Mouse (Mus musculus) neural tube, embryonic 13.5 days (tissue): Measurements from ENCODE around the gene Bbx. TPM values are rescaled to one million over a fixed set of nuclear protein-coding genes. Genes with fewer than 3 reads are reported as not detected.

Experiments
- ATAC-seq: fragments of 200-750 bp; cut with Nextera tagmentation; 2 replicates; pipeline ENCODE4 v1.8.0; 2017; ENCODE audit warnings: low read depth, mild to moderate bottlenecking, moderate TSS enrichment, moderate library complexity
- H3K27ac ChIP-seq: fragments of 300-500 bp; sonication (generic); replicated peaks from 2 replicates; pipeline ENCODE4 v1.5.1; 2015; ENCODE audit warnings: moderate library complexity, mild to moderate bottlenecking, inconsistent platforms
- H3K27me3 ChIP-seq: fragments of 300-500 bp; sonication (generic); 2 replicates; pipeline ENCODE4 v1.6.1; 2015; ENCODE audit warnings: mild to moderate bottlenecking, inconsistent platforms
- H3K36me3 ChIP-seq: fragments of 300-500 bp; sonication (generic); 2 replicates; pipeline ENCODE4 v1.6.1; 2015; ENCODE audit warnings: mild to moderate bottlenecking, inconsistent platforms
- H3K4me1 ChIP-seq: fragments of 300-500 bp; sonication (generic); replicated peaks from 2 replicates; pipeline ENCODE4 v1.6.1; 2015; ENCODE audit warnings: inconsistent platforms
- H3K4me2 ChIP-seq: fragments of 300-500 bp; sonication (generic); 2 replicates; pipeline ENCODE4 v1.6.1; 2015; ENCODE audit warnings: inconsistent platforms, mild to moderate bottlenecking, moderate library complexity
- H3K4me3 ChIP-seq: fragments of 300-500 bp; sonication (generic); 2 replicates; pipeline ENCODE4 v1.5.1; 2015; ENCODE audit warnings: mild to moderate bottlenecking, inconsistent platforms
- H3K9ac ChIP-seq: fragments of 300-500 bp; sonication (generic); 2 replicates; pipeline ENCODE4 v1.6.1; 2015; ENCODE audit warnings: moderate library complexity, mild to moderate bottlenecking, inconsistent platforms
- H3K9me3 ChIP-seq: fragments of 300-500 bp; sonication (generic); 2 replicates; pipeline ENCODE4 v1.6.1; 2016; ENCODE audit warnings: inconsistent platforms
- WGBS: fragments of 180-500 bp; shearing (Covaris S2); methylation state at CpG from one replicate; pipeline ENCODE4 v1.1.7; 2015; 5-methylcytosine and 5-hydroxymethylcytosine counted together
- polyA plus RNA-seq: library from polyadenylated mRNA; unstranded; fragments of >200 nt; fragmentation: Nextera tagmentation; extraction: Ambion mirVana; gene quantifications from 2 replicates; pipeline ENCODE4 v1.2.1, GENCODE M21; 2015

Bbx gene
- polyA plus RNA-seq, 1 experiment from 2014 or later = 21.2 TPM

DNA sequence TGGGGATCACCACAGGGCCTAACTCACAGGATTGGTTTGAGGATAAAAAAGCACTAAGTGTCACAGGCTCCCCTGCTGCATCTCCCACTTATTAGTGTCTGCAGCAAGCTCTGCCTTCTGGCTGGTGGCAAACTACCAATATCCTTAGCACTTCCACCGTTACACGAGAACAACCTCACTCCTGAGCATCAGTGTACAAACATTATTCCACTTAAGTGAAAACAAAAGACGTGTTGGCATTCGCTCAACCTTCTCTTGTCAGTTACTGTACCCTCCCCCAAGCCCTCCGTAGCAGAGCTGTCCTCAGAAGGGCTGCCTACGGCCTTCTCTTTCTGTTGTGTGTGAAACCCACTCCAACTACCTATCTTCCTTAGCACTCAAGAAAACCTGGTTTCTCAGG lies 221.0 kb downstream of the Bbx start:
- H3K36me3 ChIP-seq = 0 out of 2 replicates have a peak, but pooled peaks cover 4% of the 10 kb centered on the region
- no peaks in the 10 kb centered on the region for H3K27me3 ChIP-seq
- H3K4me3 ChIP-seq = no peak overlapping the region
- 78% methylated on average over 6 of the region's 6 CpGs for WGBS
- H3K9me3 ChIP-seq = no peaks in the 10 kb centered on the region
- no peak overlapping the region for H3K9ac ChIP-seq
- no peak overlapping the region for H3K27ac ChIP-seq
- H3K4me1 ChIP-seq = peaks cover 4% of the 10 kb centered on the region; the same call in 1 of the 2 replicates
- ATAC-seq = no peak
- no peak overlapping the region for H3K4me2 ChIP-seq

DNA sequence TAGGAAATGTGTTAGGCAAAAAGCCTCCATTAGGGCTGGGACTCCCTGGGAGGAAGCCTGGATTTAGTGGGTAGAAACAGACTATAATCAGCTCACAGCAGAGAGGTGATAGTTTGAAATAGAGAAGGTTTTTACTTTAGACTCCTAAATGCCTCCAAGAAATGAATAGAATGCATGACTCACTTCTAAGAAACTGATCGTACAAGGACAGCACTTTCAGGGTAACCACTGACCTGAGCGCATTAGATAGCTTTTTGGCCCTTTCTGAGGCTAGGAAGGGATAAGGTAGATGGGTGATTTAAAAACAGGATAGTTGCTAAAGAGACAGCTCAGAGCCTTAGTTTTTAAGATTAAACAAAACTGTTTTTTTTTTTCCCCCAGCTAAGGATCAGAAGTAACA lies 221.4 kb downstream of the Bbx start:
- H3K27ac ChIP-seq = no peak overlapping the region
- H3K9ac ChIP-seq = no peak overlapping the region
- 87% methylated on average over 2 of the region's 2 CpGs for WGBS
- H3K4me3 ChIP-seq = no peak overlapping the region
- H3K9me3 ChIP-seq = no peaks in the 10 kb centered on the region
- no peak overlapping the region for H3K4me2 ChIP-seq
- ATAC-seq = no peak
- no peaks in the 10 kb centered on the region for H3K27me3 ChIP-seq
- 0 out of 2 replicates have a peak, but pooled peaks cover 4% of the 10 kb centered on the region for H3K36me3 ChIP-seq
- peaks cover 9% of the 10 kb centered on the region; the same call in 1 of the 2 replicates for H3K4me1 ChIP-seq

GRCm38 (mm10) chr16:50204944-50205343 lies 227.2 kb downstream of the Bbx start:
- H3K4me1 ChIP-seq = peaks cover 13% of the 10 kb centered on the region; the same call in 1 of the 2 replicates
- H3K9ac ChIP-seq = no peak overlapping the region
- H3K4me2 ChIP-seq = no peak overlapping the region
- no peaks in the 10 kb centered on the region for H3K27me3 ChIP-seq
- H3K36me3 ChIP-seq = peaks cover 12% of the 10 kb centered on the region
- 89% methylated on average over 3 of the region's 3 CpGs for WGBS
- no peak overlapping the region for H3K27ac ChIP-seq
- H3K9me3 ChIP-seq = no peaks in the 10 kb centered on the region
- no peak for ATAC-seq
- no peak overlapping the region for H3K4me3 ChIP-seq

DNA sequence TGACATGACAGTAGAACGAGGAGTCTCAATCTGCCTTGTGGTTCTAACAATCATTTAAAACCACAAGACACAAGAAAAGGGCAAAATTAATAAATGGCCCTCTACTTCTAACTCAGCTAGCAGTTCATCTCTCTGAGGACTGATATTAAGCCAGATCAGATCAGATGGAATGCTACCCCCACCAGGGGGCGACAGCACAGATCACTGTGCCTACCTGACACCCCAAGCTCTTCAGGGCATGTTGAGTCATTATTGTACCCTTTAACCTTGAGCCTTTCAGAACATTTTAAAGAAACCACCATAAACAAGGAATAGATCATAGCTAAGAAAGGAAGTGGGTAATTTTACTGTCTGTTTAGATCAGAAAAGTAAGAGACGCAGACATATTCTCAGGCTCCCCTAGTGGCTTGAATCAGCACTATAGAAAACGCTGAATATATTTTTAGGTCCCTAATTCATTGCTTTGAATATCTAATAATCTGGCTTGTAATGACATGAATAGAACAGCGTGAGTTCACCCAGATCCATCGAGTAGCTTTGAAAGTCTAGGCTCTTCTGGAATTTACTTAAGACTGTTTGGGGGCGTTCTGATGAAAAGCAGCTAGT lies 230.5 kb downstream of the Bbx start:
- no peaks in the 10 kb centered on the region for H3K27me3 ChIP-seq
- ATAC-seq = no peak
- H3K27ac ChIP-seq = no peak overlapping the region
- no peak overlapping the region for H3K9ac ChIP-seq
- peaks cover 16% of the 10 kb centered on the region for H3K36me3 ChIP-seq
- no peak overlapping the region for H3K4me2 ChIP-seq
- no peak overlapping the region for H3K4me3 ChIP-seq
- WGBS = 83% methylated on average over 7 of the region's 7 CpGs
- H3K4me1 ChIP-seq = peaks cover 13% of the 10 kb centered on the region; the same call in 1 of the 2 replicates
- no peaks in the 10 kb centered on the region for H3K9me3 ChIP-seq

- H3K27me3 ChIP-seq = no peaks in the 10 kb centered on the region
- H3K4me3 ChIP-seq = no peak overlapping the region
- no peaks in the 10 kb centered on the region for H3K4me1 ChIP-seq
- H3K27ac ChIP-seq = no peak overlapping the region
- H3K9ac ChIP-seq = no peak overlapping the region
- peaks cover 16% of the 10 kb centered on the region for H3K36me3 ChIP-seq
- no peaks in the 10 kb centered on the region for H3K9me3 ChIP-seq
- ATAC-seq = no peak
- 92% methylated on average over 15 of the region's 15 CpGs for WGBS
- H3K4me2 ChIP-seq = no peak overlapping the region
Measured at GRCm38 (mm10) chr16:50200214-50200613, 232.0 kb downstream of the Bbx start.

DNA sequence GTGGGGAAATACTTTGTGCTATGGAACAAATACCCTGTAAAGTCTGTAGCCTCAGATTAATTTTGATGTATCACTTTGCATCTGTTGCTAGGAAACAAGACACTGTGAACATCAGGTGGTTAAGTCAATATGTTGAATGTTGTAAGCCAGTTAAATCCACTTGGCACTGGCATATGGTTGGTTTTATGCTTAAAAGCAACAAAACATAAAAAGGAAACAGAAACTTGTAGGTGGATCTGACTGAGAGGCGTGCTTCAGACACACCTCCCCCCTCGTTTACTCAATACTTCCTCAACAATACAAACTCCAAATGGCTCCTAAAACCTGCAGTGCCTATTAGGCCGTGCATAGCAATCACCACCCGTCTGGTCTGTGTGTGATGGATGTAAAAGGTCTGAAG lies 236.1 kb downstream of the Bbx start:
- no peak overlapping the region for H3K27ac ChIP-seq
- ATAC-seq = no peak
- no peak overlapping the region for H3K9ac ChIP-seq
- H3K9me3 ChIP-seq = no peaks in the 10 kb centered on the region
- no peaks in the 10 kb centered on the region for H3K27me3 ChIP-seq
- no peak overlapping the region for H3K4me3 ChIP-seq
- peaks cover 20% of the 10 kb centered on the region for H3K36me3 ChIP-seq
- no peak overlapping the region for H3K4me2 ChIP-seq
- no peaks in the 10 kb centered on the region for H3K4me1 ChIP-seq
- 48% methylated on average over 4 of the region's 4 CpGs for WGBS

- 100% methylated on average over 1 of the region's 1 CpGs for WGBS
- no peak for ATAC-seq
Measured at GRCm38 (mm10) chr16:50192626-50193025, 239.6 kb downstream of the Bbx start.

DNA sequence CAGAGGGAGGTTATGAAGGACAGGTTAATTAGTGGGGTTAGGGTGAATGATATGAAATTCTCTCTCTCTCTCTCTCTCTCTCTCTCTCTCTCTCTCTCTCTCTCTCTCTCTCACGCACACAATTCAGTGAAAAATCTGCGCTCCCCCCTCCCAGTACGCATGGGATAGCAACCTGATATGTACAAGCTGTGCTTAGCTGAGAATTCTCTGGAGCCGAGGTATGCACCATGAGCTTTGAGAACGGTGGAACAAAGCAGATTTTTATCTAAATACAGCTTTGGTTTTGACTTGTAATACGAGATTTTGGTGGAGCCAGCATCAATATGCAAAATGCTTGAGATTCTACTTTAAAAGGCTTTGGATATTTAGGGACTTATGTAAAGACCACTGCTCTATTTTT lies 243.1 kb downstream of the Bbx start:
- no peak overlapping the region for H3K4me3 ChIP-seq
- no peak overlapping the region for H3K9ac ChIP-seq
- peaks cover 6% of the 10 kb centered on the region for H3K4me1 ChIP-seq
- no peak overlapping the region for H3K27ac ChIP-seq
- H3K9me3 ChIP-seq = no peaks in the 10 kb centered on the region
- no peak overlapping the region for H3K4me2 ChIP-seq
- no peak for ATAC-seq
- 76% methylated on average over 6 of the region's 6 CpGs for whole genome bisulfite sequencing
- 0 out of 2 replicates have a peak, but pooled peaks cover 5% of the 10 kb centered on the region for H3K36me3 ChIP-seq
- H3K27me3 ChIP-seq = no peaks in the 10 kb centered on the region

More at GRCm38 (mm10) chr16:50192626-50193025, 239.6 kb downstream of the Bbx start:
- H3K27me3 ChIP-seq = no peaks in the 10 kb centered on the region
- H3K9me3 ChIP-seq = no peaks in the 10 kb centered on the region
- H3K9ac ChIP-seq = no peak overlapping the region
- no peak overlapping the region for H3K4me3 ChIP-seq
- 0 out of 2 replicates have a peak, but pooled peaks cover 5% of the 10 kb centered on the region for H3K36me3 ChIP-seq
- H3K27ac ChIP-seq = no peak overlapping the region
- no peak overlapping the region for H3K4me2 ChIP-seq
- no peaks in the 10 kb centered on the region for H3K4me1 ChIP-seq

GRCm38 (mm10) chr16:50186604-50187003 lies 245.6 kb downstream of the Bbx start:
- Histone ChIP-seq H3K9me3 (no peaks in the 10 kb centered on the region), H3K4me3 (no peak overlapping the region), H3K36me3 (no peaks in the 10 kb centered on the region), H3K4me1 (peaks cover 6% of the 10 kb centered on the region), H3K27ac (no peak overlapping the region), H3K9ac (no peak overlapping the region), H3K27me3 (no peaks in the 10 kb centered on the region), H3K4me2 (no peak overlapping the region)
- no peak for ATAC-seq
- 80% methylated on average over 6 of the region's 6 CpGs for WGBS

- Histone ChIP-seq H3K36me3 (no peaks in the 10 kb centered on the region), H3K4me2 (no peak overlapping the region), H3K4me3 (no peak overlapping the region), H3K4me1 (peaks cover 6% of the 10 kb centered on the region), H3K27me3 (no peaks in the 10 kb centered on the region), H3K27ac (no peak overlapping the region), H3K9ac (no peak overlapping the region), H3K9me3 (no peaks in the 10 kb centered on the region)
- WGBS = 14% methylated on average over 5 of the region's 5 CpGs
- ATAC-seq = no peak
Measured at GRCm38 (mm10) chr16:50185041-50185440, 247.1 kb downstream of the Bbx start.

GRCm38 (mm10) chr16:50182988-50183387 lies 249.2 kb downstream of the Bbx start:
- Histone ChIP-seq H3K27me3 (no peaks in the 10 kb centered on the region), H3K36me3 (no peaks in the 10 kb centered on the region), H3K9ac (no peak overlapping the region), H3K9me3 (no peaks in the 10 kb centered on the region), H3K27ac (no peak overlapping the region), H3K4me1 (peaks cover 6% of the 10 kb centered on the region), H3K4me2 (no peak overlapping the region), H3K4me3 (no peak overlapping the region)
- ATAC-seq = no peak
- 83% methylated on average over 8 of the region's 8 CpGs for WGBS

DNA sequence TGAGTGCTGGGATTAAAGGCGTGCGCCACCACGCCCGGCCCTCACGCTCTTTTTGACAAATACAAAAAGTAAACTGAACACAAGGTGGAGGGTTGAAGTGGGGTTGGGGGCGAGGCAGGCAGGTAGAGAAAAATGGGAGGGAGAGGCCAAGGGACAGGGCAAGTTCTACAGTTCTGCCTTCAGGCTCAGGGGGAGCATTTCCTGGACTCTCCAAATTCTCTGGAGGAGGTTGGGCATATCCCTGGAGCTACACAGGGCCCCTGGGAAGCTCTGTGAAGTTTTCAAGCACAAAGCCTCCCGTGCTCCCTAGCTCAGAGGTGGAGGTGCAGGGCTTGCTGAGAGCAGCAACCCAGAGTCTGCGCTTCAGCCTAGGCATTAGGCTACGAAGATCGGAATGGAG lies 249.6 kb downstream of the Bbx start:
- no peak overlapping the region for H3K9ac ChIP-seq
- peaks cover 6% of the 10 kb centered on the region for H3K4me1 ChIP-seq
- 89% methylated on average over 10 of the region's 10 CpGs for WGBS
- H3K36me3 ChIP-seq = no peaks in the 10 kb centered on the region
- no peak overlapping the region for H3K4me3 ChIP-seq
- H3K4me2 ChIP-seq = no peak overlapping the region
- no peak overlapping the region for H3K27ac ChIP-seq
- H3K27me3 ChIP-seq = no peaks in the 10 kb centered on the region
- ATAC-seq = no peak
- H3K9me3 ChIP-seq = no peaks in the 10 kb centered on the region

DNA sequence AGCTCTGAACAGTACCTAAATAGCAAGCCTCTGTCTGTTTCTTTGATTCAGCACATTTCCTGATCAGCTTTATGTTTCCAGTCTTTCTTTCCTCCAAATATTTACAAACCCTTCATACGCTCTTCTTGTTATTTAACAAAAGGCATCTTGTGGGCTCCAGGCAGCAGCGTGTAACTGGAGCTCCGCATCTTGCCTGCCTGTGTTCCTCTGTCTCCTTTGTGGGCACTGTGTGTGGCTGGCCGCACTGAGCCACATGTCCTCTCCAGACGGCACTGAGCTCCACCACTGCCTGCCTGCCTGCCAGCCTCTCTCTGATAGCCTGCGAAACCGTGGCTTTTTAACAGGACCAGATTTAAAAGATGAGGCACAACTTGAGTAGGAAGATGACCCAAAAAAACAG lies 259.4 kb downstream of the Bbx start:
- H3K4me3 ChIP-seq = no peak overlapping the region
- H3K36me3 ChIP-seq = no peaks in the 10 kb centered on the region
- H3K9ac ChIP-seq = no peak overlapping the region
- 57% methylated on average over 7 of the region's 7 CpGs for WGBS
- peak; percentile 53; the same call in 1 of the 2 replicates for ATAC-seq
- no peaks in the 10 kb centered on the region for H3K9me3 ChIP-seq
- H3K4me1 ChIP-seq = no peaks in the 10 kb centered on the region
- H3K27me3 ChIP-seq = no peaks in the 10 kb centered on the region
- no peak overlapping the region for H3K27ac ChIP-seq
- H3K4me2 ChIP-seq = no peak overlapping the region
